ENCODE assay signal across 11 mouse cellular contexts in the genomic region with DNA sequence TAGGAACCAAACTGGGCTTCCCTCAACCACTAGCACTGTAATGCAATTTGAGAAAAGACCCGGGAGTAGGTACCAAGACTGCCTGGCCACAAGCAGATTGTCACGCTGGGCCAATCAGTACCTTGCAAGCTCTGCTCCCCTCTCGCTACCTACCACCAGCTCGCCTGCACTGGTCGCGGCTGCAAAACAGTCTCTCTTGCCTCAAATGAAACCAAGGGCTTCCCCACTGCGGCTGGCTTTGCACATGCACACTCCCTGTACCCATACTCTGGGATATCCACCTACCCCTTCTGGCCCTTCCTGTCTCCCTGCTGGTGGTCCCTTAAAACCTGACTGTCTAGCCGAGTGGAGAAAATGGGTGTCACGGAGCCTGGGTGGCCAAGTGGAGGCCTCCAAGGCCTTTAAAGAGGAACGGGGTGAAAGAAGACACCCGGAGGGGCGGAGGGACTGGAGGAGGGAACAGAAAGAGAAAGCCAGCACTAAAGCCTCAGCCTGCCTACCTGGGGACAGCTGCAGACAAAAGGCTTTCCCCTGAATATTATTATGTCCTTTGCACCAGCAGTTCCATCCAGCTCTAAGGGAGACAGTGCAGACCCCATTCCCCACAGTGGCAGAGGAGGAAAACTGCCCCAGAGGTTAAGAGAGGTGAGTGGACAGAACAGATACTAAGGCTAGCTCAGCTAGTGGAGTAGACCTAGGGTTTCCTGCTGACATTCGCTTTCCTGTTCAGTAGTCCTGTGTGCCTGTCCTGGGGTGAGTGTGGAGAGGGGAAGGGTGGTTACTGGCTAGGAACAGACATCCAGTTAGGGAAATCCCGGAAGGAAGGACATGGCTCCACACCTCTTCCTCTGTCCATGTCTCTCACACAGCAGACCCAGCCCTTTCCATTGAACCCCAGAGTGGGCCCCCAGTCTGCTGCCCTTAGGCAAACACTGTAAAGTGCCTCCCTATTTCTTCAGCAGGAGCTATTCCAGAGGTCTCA. TPM values are rescaled to one million over a fixed set of nuclear protein-coding genes. Genes with fewer than 3 reads are reported as not detected.
A peak's percentile ranks its signal among the peaks of the same experiment; 100 is the strongest.
DNase-seq lines count a peak whose midpoint lies in the region; ATAC-seq lines count a peak whose summit lies in the region.
"Had no signal": no experiment of that assay in that cellular context is flagged by ENCODE, and none has a peak within 500 bp of the region (broad histone marks: within the 10 kb centered on the region; RNA-seq: fewer than 3 reads in every experiment).

No protein-coding gene starts in this region.

- peaks cover 60% of the 10 kb centered on the region for H3K27me3 ChIP-seq in hindbrain, embryonic 15.5 days
- H3K27me3 ChIP-seq in hindbrain, embryonic 16.5 days (replicated peaks; ENCODE audit: control insufficient read depth, insufficient read depth, low read length), result peaks cover 32% of the 10 kb centered on the region
- no peaks in the 10 kb centered on the region for H3K27me3 ChIP-seq in splenic B cell, adult 2 months (ENCODE audit: control insufficient read depth, insufficient read depth, low read length, poor library complexity, severe bottlenecking)

- no peaks in the 10 kb centered on the region for H3K9me3 ChIP-seq in hindbrain, embryonic 15.5 days
- no peaks in the 10 kb centered on the region for H3K9me3 ChIP-seq in hindbrain, embryonic 16.5 days (ENCODE audit: control insufficient read depth, low read length)

- H3K9ac ChIP-seq in hindbrain, embryonic 15.5 days, result no peak overlapping the region
- no peak overlapping the region for H3K9ac ChIP-seq in hindbrain, embryonic 16.5 days (ENCODE audit: low read depth, low read length)
- H3K9ac ChIP-seq: liver, embryonic 14.5 days had no signal

- peak overlapping the region; percentile 67; the same call in 1 of the 2 replicates for H3K4me2 ChIP-seq in hindbrain, embryonic 15.5 days
- no peak overlapping the region for H3K4me2 ChIP-seq in hindbrain, embryonic 16.5 days (ENCODE audit: low read length)

- no peaks in the 10 kb centered on the region for H3K36me3 ChIP-seq in hindbrain, embryonic 15.5 days
- H3K36me3 ChIP-seq in hindbrain, embryonic 16.5 days (ENCODE audit: control insufficient read depth, insufficient read depth, low read length), result no peaks in the 10 kb centered on the region
- no peaks in the 10 kb centered on the region for H3K36me3 ChIP-seq in splenic B cell, adult 2 months (ENCODE audit: control insufficient read depth, insufficient read depth, low read length, poor library complexity, severe bottlenecking)

- WGBS in hindbrain, embryonic 15.5 days, result 25% methylated on average over 14 of the region's 14 CpGs
- 29% methylated on average over 14 of the region's 14 CpGs for WGBS in hindbrain, embryonic 16.5 days

- ATAC-seq in CD4-positive, CD25-positive, alpha-beta regulatory T cell, adult 4 months, result no peak
- ATAC-seq in hindbrain, embryonic 15.5 days (ENCODE audit: low FRiP score, low read depth), result no peak
- ATAC-seq in hindbrain, embryonic 16.5 days, result no peak

- peaks cover 41% of the 10 kb centered on the region for H3K4me1 ChIP-seq in hindbrain, embryonic 15.5 days (replicated peaks)
- H3K4me1 ChIP-seq in hindbrain, embryonic 16.5 days (ENCODE audit: control insufficient read depth, insufficient read depth, low read depth, low read length), result peaks cover 16% of the 10 kb centered on the region

- H3K4me3 ChIP-seq in hindbrain, embryonic 15.5 days, result no peak overlapping the region
- H3K4me3 ChIP-seq in hindbrain, embryonic 16.5 days (ENCODE audit: low read length), result no peak overlapping the region

- peak; percentile 29 for DNase-seq in CD4-positive, CD25-positive, alpha-beta regulatory T cell, adult 2 months (ENCODE audit: low read depth, low spot score)
- DNase-seq in spleen, postnatal 10 days (ENCODE audit: low spot score in 2 of 2), result peak; percentile 11 to 30
- DNase-seq in spleen, postnatal 14 days (ENCODE audit: low spot score in 2 of 2), result no peak
- DNase-seq in splenic B cell, adult 2 months (ENCODE audit: low read depth, low spot score), result peak; percentile 56
- DNase-seq in cerebellum, postnatal 10 days, result no peak
- DNase-seq: cerebellum, adult 8-10 months; right cerebral cortex, postnatal 4 days had no signal

- no peak overlapping the region for H3K27ac ChIP-seq in hindbrain, embryonic 15.5 days (replicated peaks)
- H3K27ac ChIP-seq in hindbrain, embryonic 16.5 days (ENCODE audit: low read depth, low read length), result no peak overlapping the region
- H3K27ac ChIP-seq: liver, embryonic 14.5 days had no signal

RNA-seq across cellular contexts. Expression of a gene that starts 30.0 kb away (rescaled TPM):
- polyA plus RNA-seq in CD4-positive, CD25-positive, alpha-beta regulatory T cell, adult 4 months (2017; shearing (Covaris generic)), result 10 to 100 TPM; 24.2 to 26.1 TPM
- polyA plus RNA-seq in hindbrain, embryonic 15.5 days (2015; fragmentation: Nextera tagmentation; extraction: Ambion mirVana), result 13.0 and 15.8 TPM in 2 replicates
- 11.2 and 13.4 TPM in 2 replicates for polyA plus RNA-seq in hindbrain, embryonic 16.5 days (2015; fragmentation: Nextera tagmentation; extraction: Ambion mirVana)

Comparison
In these comparisons a context has a peak if more than half of its experiments do, and no peak if none do; other contexts are left out.
1. DNase-seq: peak in CD4-positive, CD25-positive, alpha-beta regulatory T cell, adult 2 months (single experiment), spleen, postnatal 10 days (2 of 2) and splenic B cell, adult 2 months (single experiment); none in spleen, postnatal 14 days (0 of 2) and cerebellum, postnatal 10 days (0 of 2).